Mouse (Mus musculus): ENCODE measurements around the gene Wdr25. TPM values are rescaled to one million over a fixed set of nuclear protein-coding genes. Genes with fewer than 3 reads are reported as not detected.

Wdr25 gene
- total RNA-seq, 1 experiment, result 14.9 TPM

DNA sequence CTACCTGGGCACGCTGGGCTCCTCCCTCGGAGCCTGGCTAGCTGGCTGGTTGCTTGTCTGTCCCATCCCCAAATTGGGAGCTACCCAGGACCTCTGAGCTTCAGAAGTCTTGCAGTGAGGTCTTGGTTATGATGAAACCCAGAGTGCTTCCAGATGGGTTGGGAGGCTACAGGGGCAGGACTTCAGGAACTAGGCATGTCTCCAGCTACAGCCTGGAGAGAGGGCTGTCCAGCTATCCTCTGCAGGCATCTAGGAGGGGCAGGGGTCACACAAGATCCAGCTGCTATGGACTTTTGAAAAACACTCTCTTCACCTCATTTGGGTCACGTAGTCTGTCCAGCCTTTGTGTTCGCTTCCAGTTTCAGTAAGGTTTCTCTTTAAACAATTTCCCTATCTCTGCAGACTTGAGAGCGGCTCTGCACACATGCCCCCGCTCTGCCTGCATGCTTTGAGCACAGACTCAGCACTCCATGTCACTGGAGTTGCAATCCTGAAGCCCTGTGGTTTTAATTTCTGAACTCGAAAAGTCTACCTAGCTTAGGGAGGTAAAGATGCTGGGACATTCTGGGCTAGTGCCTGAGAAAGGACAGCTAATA, 35.7 kb upstream of the Wdr25 start:
- no peak overlapping the region for H3K27ac ChIP-seq (ENCODE audit: insufficient read depth, low read depth, low read length, poor library complexity, severe bottlenecking)
- in situ Hi-C loops (cut with MboI; ENCODE audit: low sequenced_read_pairs in 2 of 2, unreplicated experiment in 2 of 2), result no loop called here
- H3K4me3 ChIP-seq (ENCODE audit: insufficient read depth in 1 of 2, low read depth in 1 of 2, low read length in 2 of 2, poor library complexity in 1 of 2, severe bottlenecking in 1 of 2), result no peak overlapping the region
- no peaks in the 10 kb centered on the region for H3K9me3 ChIP-seq (ENCODE audit: control insufficient read depth, insufficient read depth, low read depth, low read length)
- H3K9ac ChIP-seq (ENCODE audit: insufficient read depth, low read depth, low read length, poor library complexity, severe bottlenecking), result no peak overlapping the region
- peaks cover 16% of the 10 kb centered on the region for H3K36me3 ChIP-seq (ENCODE audit: control insufficient read depth, insufficient read depth, low read length, poor library complexity, severe bottlenecking)
- TF ChIP-seq CHD2 (IDR thresholded peaks at IDR 0.05; ENCODE audit: low read depth, low read length) (no peak), ZC3H11A (IDR thresholded peaks at IDR 0.05; ENCODE audit: borderline replicate concordance, low read depth, low read length) (no peak), ZNF384 (IDR thresholded peaks at IDR 0.05; ENCODE audit: low read depth, low read length) (no peak), HCFC1 (IDR thresholded peaks at IDR 0.05; ENCODE audit: borderline replicate concordance, insufficient read depth, low read length) (no peak), MAFK (IDR thresholded peaks at IDR 0.05; ENCODE audit: insufficient read depth, low read depth, low read length) (no peak)
- H3K4me1 ChIP-seq (ENCODE audit: control insufficient read depth in 2 of 2, insufficient read depth in 2 of 2, low read length in 2 of 2, poor library complexity in 1 of 2), result peaks cover 0 to 2% of the 10 kb centered on the region in 2 experiments; a peak in 1 of 4 replicates
- DNase-seq (ENCODE audit: low read depth, low spot score), result no peak

DNA sequence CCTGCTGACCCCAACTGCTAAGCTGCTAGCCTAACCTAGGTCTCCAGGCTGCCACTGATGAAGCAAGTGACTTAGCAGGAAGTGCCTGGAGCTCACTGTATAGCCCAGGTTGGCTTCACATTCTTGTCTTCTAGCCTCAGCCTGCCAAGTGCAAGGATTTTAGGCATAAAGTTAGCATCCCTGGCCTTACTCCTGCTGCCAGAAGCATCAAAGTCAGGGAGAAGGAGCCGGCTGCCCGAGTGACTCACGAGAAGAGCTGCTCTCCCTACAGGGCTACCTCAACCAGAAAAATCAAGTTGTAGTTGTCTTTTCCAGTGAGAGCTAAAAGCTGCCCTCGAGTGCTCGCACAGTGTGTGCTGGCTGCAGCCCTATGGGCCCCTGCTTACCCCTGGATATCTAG, 34.9 kb upstream of the Wdr25 start:
- in situ Hi-C loops (cut with MboI; ENCODE audit: low sequenced_read_pairs in 2 of 2, unreplicated experiment in 2 of 2), result no loop called here
- DNase-seq (ENCODE audit: low read depth, low spot score), result no peak
- no peak overlapping the region for H3K27ac ChIP-seq (ENCODE audit: insufficient read depth, low read depth, low read length, poor library complexity, severe bottlenecking)
- TF ChIP-seq ZC3H11A (IDR thresholded peaks at IDR 0.05; ENCODE audit: borderline replicate concordance, low read depth, low read length) (no peak), CHD2 (IDR thresholded peaks at IDR 0.05; ENCODE audit: low read depth, low read length) (no peak), HCFC1 (IDR thresholded peaks at IDR 0.05; ENCODE audit: borderline replicate concordance, insufficient read depth, low read length) (no peak), ZNF384 (IDR thresholded peaks at IDR 0.05; ENCODE audit: low read depth, low read length) (no peak), MAFK (IDR thresholded peaks at IDR 0.05; ENCODE audit: insufficient read depth, low read depth, low read length) (no peak)
- no peaks in the 10 kb centered on the region for H3K4me1 ChIP-seq (ENCODE audit: control insufficient read depth in 2 of 2, insufficient read depth in 2 of 2, low read length in 2 of 2, poor library complexity in 1 of 2)
- no peak overlapping the region for H3K9ac ChIP-seq (ENCODE audit: insufficient read depth, low read depth, low read length, poor library complexity, severe bottlenecking)
- no peak overlapping the region for H3K4me3 ChIP-seq (ENCODE audit: insufficient read depth in 1 of 2, low read depth in 1 of 2, low read length in 2 of 2, poor library complexity in 1 of 2, severe bottlenecking in 1 of 2)
- no peaks in the 10 kb centered on the region for H3K9me3 ChIP-seq (ENCODE audit: control insufficient read depth, insufficient read depth, low read depth, low read length)
- H3K36me3 ChIP-seq (ENCODE audit: control insufficient read depth, insufficient read depth, low read length, poor library complexity, severe bottlenecking), result peaks cover 20% of the 10 kb centered on the region

DNA sequence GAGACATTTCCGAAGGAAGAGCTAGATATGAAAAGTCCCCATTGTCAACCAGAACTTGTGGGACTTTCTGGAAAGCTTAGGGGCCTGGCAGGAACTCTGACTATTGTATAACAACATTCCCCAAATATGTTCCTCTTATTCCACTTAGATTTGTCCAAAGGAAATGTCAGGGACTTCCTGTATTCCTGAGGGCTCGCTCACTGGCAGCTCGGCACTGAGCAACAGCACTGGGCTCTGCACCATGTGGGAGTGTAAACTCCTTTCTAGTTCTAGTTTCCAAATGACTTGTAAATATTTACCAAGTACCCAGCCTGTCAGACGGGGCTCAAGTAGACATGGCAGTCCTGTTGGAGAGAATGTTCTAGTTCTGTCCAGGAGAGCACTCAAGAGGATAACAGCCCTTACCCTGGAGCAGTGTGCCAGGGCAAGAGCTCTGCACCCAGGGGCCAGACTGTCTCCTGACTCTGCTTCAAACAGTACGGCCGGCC, 28.4 kb upstream of the Wdr25 start:
- DNase-seq (ENCODE audit: low read depth, low spot score), result no peak
- Histone ChIP-seq H3K4me3 (ENCODE audit: insufficient read depth in 1 of 2, low read depth in 1 of 2, low read length in 2 of 2, poor library complexity in 1 of 2, severe bottlenecking in 1 of 2) (no peak overlapping the region), H3K36me3 (ENCODE audit: control insufficient read depth, insufficient read depth, low read length, poor library complexity, severe bottlenecking) (peaks cover 67% of the 10 kb centered on the region), H3K4me1 (ENCODE audit: control insufficient read depth in 2 of 2, insufficient read depth in 2 of 2, low read length in 2 of 2, poor library complexity in 1 of 2) (no peaks in the 10 kb centered on the region), H3K27ac (ENCODE audit: insufficient read depth, low read depth, low read length, poor library complexity, severe bottlenecking) (no peak overlapping the region), H3K9me3 (ENCODE audit: control insufficient read depth, insufficient read depth, low read depth, low read length) (no peaks in the 10 kb centered on the region), H3K9ac (ENCODE audit: insufficient read depth, low read depth, low read length, poor library complexity, severe bottlenecking) (no peak overlapping the region)
- no peak for TF ChIP-seq CHD2 (IDR thresholded peaks at IDR 0.05; ENCODE audit: low read depth, low read length)
- no peak for TF ChIP-seq ZNF384 (IDR thresholded peaks at IDR 0.05; ENCODE audit: low read depth, low read length)
- TF ChIP-seq HCFC1 (IDR thresholded peaks at IDR 0.05; ENCODE audit: borderline replicate concordance, insufficient read depth, low read length), result no peak
- no peak for TF ChIP-seq MAFK (IDR thresholded peaks at IDR 0.05; ENCODE audit: insufficient read depth, low read depth, low read length)
- TF ChIP-seq ZC3H11A (IDR thresholded peaks at IDR 0.05; ENCODE audit: borderline replicate concordance, low read depth, low read length), result no peak
- in situ Hi-C loops (cut with MboI; ENCODE audit: low sequenced_read_pairs in 2 of 2, unreplicated experiment in 2 of 2), result no loop called here

DNA sequence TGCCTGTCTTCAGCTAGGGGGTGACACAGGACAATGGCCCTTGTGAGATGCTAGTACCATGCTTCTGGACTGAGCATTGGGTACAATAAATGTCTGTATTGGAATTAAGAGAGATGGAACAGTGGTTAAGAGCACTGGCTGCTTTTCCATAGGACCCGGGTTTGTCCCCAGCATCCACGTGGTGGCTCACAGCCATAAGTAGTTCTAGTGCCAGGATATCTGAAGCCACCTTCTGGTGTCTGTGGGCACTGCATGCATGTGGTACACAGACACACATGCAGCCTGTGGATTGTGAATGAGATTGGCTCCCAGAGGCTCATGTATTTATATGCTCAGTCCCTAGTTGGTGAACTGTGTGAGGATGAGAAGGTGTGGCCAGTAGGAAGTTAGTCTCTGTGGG, 23.9 kb upstream of the Wdr25 start:
- H3K4me3 ChIP-seq (ENCODE audit: insufficient read depth in 1 of 2, low read depth in 1 of 2, low read length in 2 of 2, poor library complexity in 1 of 2, severe bottlenecking in 1 of 2), result no peak overlapping the region
- H3K4me1 ChIP-seq (ENCODE audit: control insufficient read depth in 2 of 2, insufficient read depth in 2 of 2, low read length in 2 of 2, poor library complexity in 1 of 2), result no peaks in the 10 kb centered on the region
- no peak overlapping the region for H3K27ac ChIP-seq (ENCODE audit: insufficient read depth, low read depth, low read length, poor library complexity, severe bottlenecking)
- DNase-seq (ENCODE audit: low read depth, low spot score), result no peak
- H3K36me3 ChIP-seq (ENCODE audit: control insufficient read depth, insufficient read depth, low read length, poor library complexity, severe bottlenecking), result peaks cover 48% of the 10 kb centered on the region
- H3K9me3 ChIP-seq (ENCODE audit: control insufficient read depth, insufficient read depth, low read depth, low read length), result no peaks in the 10 kb centered on the region
- no peak overlapping the region for H3K9ac ChIP-seq (ENCODE audit: insufficient read depth, low read depth, low read length, poor library complexity, severe bottlenecking)
- in situ Hi-C loops (cut with MboI; ENCODE audit: low sequenced_read_pairs in 2 of 2, unreplicated experiment in 2 of 2), result no loop called here
- no peak for TF ChIP-seq ZC3H11A (IDR thresholded peaks at IDR 0.05; ENCODE audit: borderline replicate concordance, low read depth, low read length)
- no peak for TF ChIP-seq MAFK (IDR thresholded peaks at IDR 0.05; ENCODE audit: insufficient read depth, low read depth, low read length)
- TF ChIP-seq HCFC1 (IDR thresholded peaks at IDR 0.05; ENCODE audit: borderline replicate concordance, insufficient read depth, low read length), result no peak
- TF ChIP-seq CHD2 (IDR thresholded peaks at IDR 0.05; ENCODE audit: low read depth, low read length), result no peak
- no peak for TF ChIP-seq ZNF384 (IDR thresholded peaks at IDR 0.05; ENCODE audit: low read depth, low read length)
